Mouse (Mus musculus) 416B (cell line): ENCODE results near the gene Gm26566.
"Not testable (repeated sequence)": the region's sequence is repeated elsewhere in the genome, so short reads cannot be mapped to it uniquely, and the experiment has no call there.

ENCODE experiments used
- DNase-seq: peaks from one replicate; pipeline ENCODE4 v3.0.0; 2011; ENCODE audit warnings: low read depth

The Gm26566 gene

DNA sequence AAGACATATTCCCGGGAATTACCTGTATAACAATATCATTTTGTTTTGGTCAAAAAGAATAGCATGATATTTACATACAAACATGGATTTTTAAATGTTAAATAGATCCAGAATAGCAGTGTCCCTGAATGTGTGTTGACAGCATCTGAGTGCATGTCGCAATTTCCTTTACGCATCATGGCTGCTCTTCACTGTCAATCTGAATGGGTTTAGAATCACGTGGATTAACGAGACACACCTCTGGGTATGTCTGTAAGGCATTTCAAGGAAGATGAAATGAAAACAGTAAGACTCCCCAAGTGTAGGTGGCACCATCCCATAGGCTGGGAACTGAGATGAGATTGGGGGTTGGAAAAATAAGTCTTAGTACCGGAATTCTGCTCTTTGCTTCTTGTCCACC lies 17.4 kb downstream of the Gm26566 start:
- peak; percentile 65 for DNase-seq

- DNase-seq, result no peak
These were observed 19.8 kb downstream of the Gm26566 start for GRCm38 (mm10) chr4:88741426-88741825.

DNA sequence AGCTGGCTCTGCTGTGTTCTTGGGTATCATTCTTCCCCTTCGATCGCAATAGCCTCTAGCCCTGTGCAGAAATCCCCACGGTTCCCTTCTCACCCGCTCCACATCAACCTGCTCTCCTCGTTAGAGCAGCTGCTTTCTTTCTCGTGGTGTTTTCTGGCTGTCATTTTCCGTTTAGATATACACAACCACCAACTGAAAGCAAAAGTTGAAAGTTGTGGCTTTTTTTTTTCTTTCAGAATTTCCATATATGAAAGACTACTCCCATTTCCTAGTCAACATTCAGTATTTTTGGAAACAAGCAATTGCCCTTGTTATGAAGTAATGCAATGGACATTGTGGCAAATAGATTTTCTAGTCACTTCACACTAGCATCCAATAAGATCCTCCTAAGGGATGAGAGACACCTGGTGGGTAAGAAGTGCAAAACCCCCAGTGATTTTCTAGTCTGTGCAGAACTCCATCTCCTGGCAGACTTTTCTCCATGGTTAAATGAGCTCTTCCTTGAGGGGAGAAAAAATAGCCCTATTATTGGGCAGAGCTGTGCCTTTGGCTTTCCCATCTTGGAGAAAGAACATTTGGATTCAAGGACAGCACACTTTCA lies 21.3 kb downstream of the Gm26566 start:
- peak; percentile 52 for DNase-seq

DNA sequence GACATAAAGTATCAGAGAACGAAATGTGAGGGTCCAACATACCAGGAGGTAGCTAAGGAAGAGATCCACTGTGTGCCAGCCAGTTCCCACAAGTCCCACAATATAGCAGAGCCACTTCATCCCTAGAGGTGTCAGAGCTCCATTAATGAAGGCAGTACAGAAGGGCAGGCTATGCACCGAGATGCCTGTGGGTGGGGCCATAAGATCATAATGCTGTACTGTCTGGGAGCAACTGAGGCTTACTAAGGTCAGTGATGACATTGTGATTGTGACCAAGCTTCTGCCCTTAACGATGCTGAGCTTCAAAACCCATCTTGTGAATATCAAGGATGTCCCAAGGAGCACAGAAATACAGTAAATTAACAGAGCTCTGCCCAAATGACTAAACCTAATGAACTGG lies 22.6 kb downstream of the Gm26566 start:
- peak; percentile 57 for DNase-seq

DNA sequence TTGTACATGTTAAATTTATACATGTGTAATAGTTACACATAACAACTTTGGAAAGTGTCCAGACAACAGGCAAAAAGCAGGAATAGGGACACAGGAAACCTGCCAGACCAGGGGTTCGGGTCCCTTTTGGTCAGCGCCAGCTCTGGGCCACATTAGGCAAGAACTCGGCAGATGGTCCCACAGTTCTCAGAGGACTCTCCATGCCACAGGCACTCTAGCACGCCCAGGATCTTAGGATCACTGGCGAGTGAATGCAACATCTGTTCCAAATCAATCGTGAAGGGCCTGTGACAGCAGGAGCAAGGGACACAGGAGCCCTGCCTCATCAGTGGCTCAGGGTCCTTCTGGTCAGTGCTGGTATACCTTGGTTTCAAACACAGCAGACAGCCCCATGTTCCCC lies 28.3 kb downstream of the Gm26566 start:
- DNase-seq, result no peak

- DNase-seq, result not testable (repeated sequence)
These were observed 33.3 kb downstream of the Gm26566 start, which contains the start of gene Gm13271 for GRCm38 (mm10) chr4:88754818-88755340. Gene Gm13271 (plus strand): TSS chr4:88754868.

GRCm38 (mm10) chr4:88756581-88757513 lies 35.2 kb downstream of the Gm26566 start:
- peak; percentile 55 for DNase-seq

- peak; percentile 89 for DNase-seq
These were observed 36.0 kb downstream of the Gm26566 start for GRCm38 (mm10) chr4:88757628-88758031.

GRCm38 (mm10) chr4:88758751-88759150 lies 37.1 kb downstream of the Gm26566 start:
- DNase-seq, result not testable (repeated sequence)

DNA sequence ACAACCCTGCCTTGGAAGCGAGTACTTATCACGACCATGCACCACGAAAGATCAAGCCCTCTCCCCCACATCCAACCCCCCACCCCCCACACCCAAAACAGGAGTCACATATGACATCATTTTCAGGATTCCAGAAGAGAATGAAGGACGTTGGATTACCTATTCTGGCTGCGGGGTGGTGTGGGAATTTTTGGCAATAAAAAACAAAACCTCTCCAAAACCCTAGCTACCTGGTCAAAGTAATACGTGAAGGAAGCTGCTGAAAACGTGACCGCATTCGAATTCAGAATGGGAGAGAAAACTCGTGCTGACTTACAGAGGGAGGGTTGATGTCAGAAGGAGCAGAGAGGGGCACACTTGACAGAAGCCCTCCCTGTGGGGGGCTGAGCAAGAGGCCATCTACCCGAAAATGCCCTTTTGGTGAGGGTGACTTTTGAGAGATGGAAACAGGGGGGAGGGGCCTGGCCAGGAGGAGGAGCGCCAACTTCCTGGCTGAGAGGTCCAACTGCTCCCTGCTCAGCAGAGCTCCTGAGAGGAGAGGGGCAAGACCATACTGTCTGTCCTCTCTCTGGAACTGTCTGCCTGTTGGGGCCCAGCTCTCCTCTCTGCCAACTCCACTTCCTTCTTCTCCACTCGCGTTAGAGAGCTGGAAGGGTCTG lies 38.1 kb downstream of the Gm26566 start, which contains the start of gene Gm13283:
Gene Gm13283, plus strand, starts transcription at position 510 of the 659 bp plus-strand sequence.
- peak; percentile 67 for DNase-seq

- DNase-seq, result peak; percentile 88
These were observed 38.8 kb downstream of the Gm26566 start for GRCm38 (mm10) chr4:88760431-88760830.

DNA sequence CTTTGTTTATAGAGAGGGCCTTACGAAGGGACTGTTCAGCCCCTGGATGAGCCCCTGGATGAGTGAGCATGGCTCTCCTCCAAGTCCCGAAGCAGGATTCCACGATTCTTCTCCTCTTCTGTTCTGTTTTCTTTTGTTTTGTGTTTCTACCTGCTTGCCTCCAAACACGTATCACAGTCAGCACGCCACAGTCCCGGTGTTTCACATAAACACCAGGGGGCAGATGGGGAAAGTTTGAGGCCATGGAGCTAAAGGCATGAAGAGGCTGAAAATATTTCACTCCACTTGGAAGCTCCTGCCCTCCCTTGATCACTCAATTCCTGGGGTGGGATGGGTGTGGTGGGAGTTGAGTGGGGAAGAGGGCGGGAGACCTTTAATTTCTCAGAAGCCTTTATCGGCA lies 40.2 kb downstream of the Gm26566 start:
- not testable (repeated sequence) for DNase-seq

GRCm38 (mm10) chr4:88762341-88762740 lies 40.7 kb downstream of the Gm26566 start:
- DNase-seq, result not testable (repeated sequence)

DNA sequence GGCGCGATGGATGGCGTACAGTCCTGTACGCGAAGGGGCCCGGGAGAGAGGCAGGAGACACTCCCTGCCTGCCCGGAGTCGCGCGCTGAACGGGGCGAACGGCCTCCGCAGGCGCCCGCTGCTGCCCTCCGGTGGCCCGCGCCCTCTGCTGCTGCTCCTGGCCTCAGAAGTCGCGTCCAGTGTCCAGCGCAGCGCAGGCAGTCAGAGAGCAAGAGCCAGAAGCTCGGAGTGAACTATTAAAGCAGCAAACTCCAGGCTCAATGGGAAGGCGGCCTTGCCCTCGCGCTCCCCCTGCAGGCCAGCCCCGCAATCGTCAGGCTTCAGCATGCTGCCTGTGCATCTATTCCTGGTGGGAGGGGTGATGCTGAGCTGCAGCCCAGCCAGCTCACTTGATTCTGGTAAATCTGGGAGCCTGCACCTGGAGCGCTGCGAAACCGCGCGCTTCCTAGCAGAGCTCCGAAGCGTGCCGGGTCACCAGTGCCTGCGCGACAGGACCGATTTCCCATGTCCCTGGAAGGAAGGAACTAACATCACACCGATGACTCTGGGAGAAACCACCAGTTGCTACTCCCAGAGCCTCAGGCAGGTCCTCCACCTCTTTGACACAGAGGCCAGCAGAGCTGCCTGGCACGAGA lies 41.9 kb downstream of the Gm26566 start:
- peak; percentile 88 for DNase-seq
